Mouse (Mus musculus) hindbrain, embryonic 11.5 days (tissue): ENCODE results near the gene Ncmap. TPM values are rescaled to one million over a fixed set of nuclear protein-coding genes. Genes with fewer than 3 reads are reported as not detected.
"Not testable (repeated sequence)": the region's sequence is repeated elsewhere in the genome, so short reads cannot be mapped to it uniquely, and the experiment has no call there.

ENCODE experiments used
- ATAC-seq: fragments of 200-750 bp; cut with Nextera tagmentation; 2 replicates; pipeline ENCODE4 v1.8.0; 2017; ENCODE audit warnings: mild to moderate bottlenecking, moderate TSS enrichment, moderate library complexity; ENCODE audit not compliant: low FRiP score
- DNase-seq: peaks from one replicate; pipeline ENCODE4 v3.0.0-alpha.2; 2015; ENCODE audit warnings: low spot score
- H3K27ac ChIP-seq: fragments of 300-500 bp; sonication (generic); 2 replicates; pipeline ENCODE4 v1.5.1; 2014; ENCODE audit warnings: mild to moderate bottlenecking, low read depth, low read length
- H3K27me3 ChIP-seq: fragments of 300-500 bp; sonication (generic); 2 replicates; pipeline ENCODE4 v1.6.1; 2014; ENCODE audit warnings: mild to moderate bottlenecking, low read length, moderate library complexity, mixed read lengths; ENCODE audit not compliant: control insufficient read depth, insufficient read depth
- H3K36me3 ChIP-seq: fragments of 300-500 bp; sonication (generic); 2 replicates; pipeline ENCODE4 v1.6.1; 2014; ENCODE audit warnings: mild to moderate bottlenecking, low read length, moderate library complexity, mixed read lengths; ENCODE audit not compliant: control insufficient read depth, insufficient read depth
- H3K4me1 ChIP-seq: fragments of 300-500 bp; sonication (generic); replicated peaks from 2 replicates; pipeline ENCODE4 v1.6.1; 2014; ENCODE audit warnings: low read length, mixed read lengths; ENCODE audit not compliant: control insufficient read depth, insufficient read depth
- H3K4me2 ChIP-seq: fragments of 300-500 bp; sonication (generic); replicated peaks from 2 replicates; pipeline ENCODE4 v1.6.1; 2014; ENCODE audit warnings: mild to moderate bottlenecking, low read depth, low read length
- H3K4me3 ChIP-seq: fragments of 300-500 bp; sonication (generic); 2 replicates; pipeline ENCODE4 v1.5.1; 2014; ENCODE audit warnings: low read depth, low read length
- H3K9ac ChIP-seq: fragments of 300-500 bp; sonication (generic); 2 replicates; pipeline ENCODE4 v1.6.1; 2014; ENCODE audit warnings: low read depth, low read length
- H3K9me3 ChIP-seq: fragments of 300-500 bp; sonication (generic); 2 replicates; pipeline ENCODE4 v1.6.1; 2016; ENCODE audit warnings: low read length; ENCODE audit not compliant: control insufficient read depth
- WGBS: fragments of 180-500 bp; shearing (Covaris S2); extraction: QIAGEN DNeasy Blood & Tissue Kit; methylation state at CpG from one replicate; pipeline ENCODE4 v1.1.7; 2014; 5-methylcytosine and 5-hydroxymethylcytosine counted together
- polyA plus RNA-seq: library from polyadenylated mRNA; unstranded; fragments of >200 nt; fragmentation: Nextera tagmentation; extraction: Ambion mirVana; gene quantifications from 2 replicates; pipeline ENCODE4 v1.2.1, GENCODE M21; 2014

Ncmap gene
- polyA plus RNA-seq, 1 experiment from 2014 or later = not detected

- Histone ChIP-seq H3K27me3 (no peaks in the 10 kb centered on the region), H3K4me1 (no peaks in the 10 kb centered on the region), H3K4me3 (no peak overlapping the region), H3K9me3 (no peaks in the 10 kb centered on the region), H3K27ac (no peak overlapping the region), H3K4me2 (no peak overlapping the region), H3K36me3 (no peaks in the 10 kb centered on the region), H3K9ac (no peak overlapping the region)
- DNase-seq (no peak), ATAC-seq (no peak)
- 84% methylated on average over 5 of the region's 5 CpGs for WGBS
Observed at GRCm38 (mm10) chr4:135373299-135373698, 24.7 kb downstream of the Ncmap start.

DNA sequence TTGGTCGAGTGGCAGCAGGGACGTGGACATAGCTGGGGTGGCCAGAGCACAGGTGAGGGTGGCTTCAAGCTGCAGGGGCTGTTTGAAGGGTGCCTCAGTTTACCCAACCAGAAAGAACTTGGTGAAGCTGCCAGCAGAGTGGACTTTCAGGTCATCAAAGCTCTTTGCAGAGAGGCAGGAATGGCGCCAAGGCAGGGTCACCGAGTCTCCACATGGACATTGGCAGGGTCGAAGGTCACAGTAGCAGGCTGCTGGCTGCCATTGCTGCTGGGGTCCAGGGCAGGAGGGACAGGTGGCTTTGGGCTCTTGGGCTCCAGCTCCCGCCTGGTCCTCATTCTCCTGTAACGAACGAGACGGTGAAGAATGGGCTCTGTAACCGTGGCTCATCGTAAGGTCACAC lies 27.7 kb downstream of the Ncmap start:
- Histone ChIP-seq H3K4me2 (no peak overlapping the region), H3K27me3 (no peaks in the 10 kb centered on the region), H3K9ac (no peak overlapping the region), H3K4me3 (no peak overlapping the region), H3K4me1 (no peaks in the 10 kb centered on the region), H3K27ac (no peak overlapping the region), H3K36me3 (no peaks in the 10 kb centered on the region), H3K9me3 (no peaks in the 10 kb centered on the region)
- 71% methylated on average over 11 of the region's 11 CpGs for WGBS
- no peak for DNase-seq
- ATAC-seq = no peak

GRCm38 (mm10) chr4:135362828-135363227 lies 35.2 kb downstream of the Ncmap start:
- DNase-seq (no peak), ATAC-seq (no peak)
- H3K4me1 ChIP-seq = no peaks in the 10 kb centered on the region
- no peaks in the 10 kb centered on the region for H3K27me3 ChIP-seq
- no peak overlapping the region for H3K4me3 ChIP-seq
- WGBS = 36% methylated on average over 6 of the region's 6 CpGs
- H3K9ac ChIP-seq = no peak overlapping the region
- H3K4me2 ChIP-seq = no peak overlapping the region
- H3K9me3 ChIP-seq = no peaks in the 10 kb centered on the region
- H3K36me3 ChIP-seq = no peaks in the 10 kb centered on the region
- H3K27ac ChIP-seq = no peak overlapping the region

GRCm38 (mm10) chr4:135361722-135362121 lies 36.3 kb downstream of the Ncmap start:
- no peak overlapping the region for H3K4me2 ChIP-seq
- no peak overlapping the region for H3K4me3 ChIP-seq
- H3K36me3 ChIP-seq = no peaks in the 10 kb centered on the region
- no peaks in the 10 kb centered on the region for H3K4me1 ChIP-seq
- H3K9me3 ChIP-seq = no peaks in the 10 kb centered on the region
- WGBS = 91% methylated on average over 12 of the region's 12 CpGs
- DNase-seq (no peak), ATAC-seq (no peak)
- H3K27ac ChIP-seq = no peak overlapping the region
- no peak overlapping the region for H3K9ac ChIP-seq
- no peaks in the 10 kb centered on the region for H3K27me3 ChIP-seq

DNA sequence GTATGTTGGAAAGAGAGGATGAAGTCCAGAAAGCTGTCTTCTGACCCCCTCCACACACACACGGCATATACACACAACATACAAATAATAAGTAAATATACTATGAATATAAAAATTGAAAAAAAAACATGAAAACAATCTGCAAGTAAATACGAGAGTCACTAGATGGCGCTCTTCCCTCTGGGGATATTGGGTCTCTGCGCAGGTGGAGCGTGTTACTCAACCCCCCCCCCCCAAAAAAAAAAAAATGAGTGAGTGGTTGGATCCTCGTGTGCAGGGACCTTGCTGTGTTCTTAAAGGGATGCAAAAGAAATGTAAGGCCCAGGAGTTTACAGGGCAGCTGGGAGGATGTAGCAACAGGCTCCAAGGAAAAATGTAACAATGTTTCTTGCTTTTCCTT lies 39.3 kb downstream of the Ncmap start:
- H3K4me1 ChIP-seq = 0 out of 2 replicates have a peak, but pooled peaks cover 2% of the 10 kb centered on the region
- ATAC-seq = no peak
- no peaks in the 10 kb centered on the region for H3K9me3 ChIP-seq
- H3K9ac ChIP-seq = no peak overlapping the region
- H3K36me3 ChIP-seq = no peaks in the 10 kb centered on the region
- H3K4me2 ChIP-seq = no peak overlapping the region
- WGBS = 3% methylated on average over 6 of the region's 6 CpGs
- H3K27ac ChIP-seq = no peak overlapping the region
- no peaks in the 10 kb centered on the region for H3K27me3 ChIP-seq
- DNase-seq = peak; percentile 72
- no peak overlapping the region for H3K4me3 ChIP-seq

GRCm38 (mm10) chr4:135357221-135357920 lies 40.7 kb downstream of the Ncmap start:
- WGBS = 85% methylated on average over 12 of the region's 12 CpGs
- Histone ChIP-seq H3K9ac (no peak overlapping the region), H3K27me3 (no peaks in the 10 kb centered on the region), H3K9me3 (no peaks in the 10 kb centered on the region), H3K27ac (no peak overlapping the region), H3K4me3 (no peak overlapping the region), H3K4me1 (0 out of 2 replicates have a peak, but pooled peaks cover 2% of the 10 kb centered on the region), H3K4me2 (no peak overlapping the region), H3K36me3 (no peaks in the 10 kb centered on the region)
- ATAC-seq = no peak
- no peak for DNase-seq

- Histone ChIP-seq H3K36me3 (no peaks in the 10 kb centered on the region), H3K4me2 (no peak overlapping the region), H3K27ac (no peak overlapping the region), H3K4me3 (no peak overlapping the region), H3K27me3 (no peaks in the 10 kb centered on the region), H3K4me1 (0 out of 2 replicates have a peak, but pooled peaks cover 5% of the 10 kb centered on the region), H3K9ac (no peak overlapping the region), H3K9me3 (no peaks in the 10 kb centered on the region)
- no peak for ATAC-seq
- 77% methylated on average over 9 of the region's 9 CpGs for WGBS
- no peak for DNase-seq
Observed at GRCm38 (mm10) chr4:135355886-135356550, 42.0 kb downstream of the Ncmap start.

DNA sequence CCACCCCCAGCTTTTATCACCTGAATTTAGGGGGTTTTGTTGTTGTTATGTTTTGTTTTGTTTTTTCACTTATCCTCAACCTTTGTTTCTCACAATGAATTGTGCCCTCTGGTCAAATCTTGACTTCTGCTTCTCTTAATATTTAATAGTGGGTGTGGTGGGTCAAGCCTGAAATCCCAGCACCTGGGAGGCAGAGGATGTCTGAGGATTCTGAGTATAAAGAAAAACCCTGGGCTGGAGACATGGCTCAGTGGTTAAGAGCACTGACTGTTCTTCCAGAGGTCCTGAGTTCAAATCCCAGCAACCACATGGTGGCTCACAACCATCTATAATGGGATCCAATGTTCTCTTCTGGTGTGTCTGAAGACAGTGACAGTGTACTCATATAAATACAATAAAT lies 43.3 kb downstream of the Ncmap start:
- not testable (repeated sequence) for H3K9ac ChIP-seq, H3K27me3 ChIP-seq, H3K4me2 ChIP-seq, ATAC-seq, DNase-seq, H3K4me3 ChIP-seq, H3K27ac ChIP-seq, H3K36me3 ChIP-seq, H3K4me1 ChIP-seq, H3K9me3 ChIP-seq
